Comparison of ENCODE assay signal across 8 mouse cellular contexts in genomic region chr11:119942727-119943427, GRCm38 (mm10). TPM values are rescaled to one million over a fixed set of nuclear protein-coding genes. Genes with fewer than 3 reads are reported as not detected.
DNase-seq lines count a peak whose midpoint lies in the region; ATAC-seq lines count a peak whose summit lies in the region.

TSS of gene Baiap2 (plus strand) at chr11:119942763.

- H3K4me1 ChIP-seq in hindbrain, embryonic 15.5 days (replicated peaks): peaks cover 55% of the 10 kb centered on the region

- ATAC-seq in hindbrain, embryonic 15.5 days (ENCODE audit: low FRiP score, low read depth): peak; percentile 96

- H3K36me3 ChIP-seq in hindbrain, embryonic 15.5 days: no peaks in the 10 kb centered on the region

- WGBS in hindbrain, embryonic 15.5 days: under 1% methylated on average over 70 of the region's 79 CpGs

- H3K27me3 ChIP-seq in hindbrain, embryonic 15.5 days: peaks cover 6% of the 10 kb centered on the region; the same call in 1 of the 2 replicates

- H3K4me2 ChIP-seq in hindbrain, embryonic 15.5 days: peak within 1 kb of the TSS; percentile 83

- peak within 1 kb of the TSS; percentile 60 for H3K9ac ChIP-seq in hindbrain, embryonic 15.5 days

- no peaks in the 10 kb centered on the region for H3K9me3 ChIP-seq in hindbrain, embryonic 15.5 days

- peak within 1 kb of the TSS; percentile 78 for H3K4me3 ChIP-seq in hindbrain, embryonic 15.5 days

- peak within 1 kb of the TSS; percentile 83 for H3K27ac ChIP-seq in hindbrain, embryonic 15.5 days (replicated peaks)

- DNase-seq in R1 (ENCODE audit: low read depth, low spot score): peak; percentile 98
- DNase-seq in cerebellum, postnatal 25 days: peak; percentile 99 to 100
- peak; percentile 95 to 96 for DNase-seq in frontal cortex, postnatal 36 days (ENCODE audit: low spot score in 2 of 2)
- peak; percentile 92 for DNase-seq in left cerebral cortex, adult 11 months (ENCODE audit: low spot score)
- DNase-seq in lung, postnatal 4 days: peak; percentile 99
- DNase-seq in retina, postnatal 7 days (ENCODE audit: low read depth, low spot score): peak; percentile 98
- DNase-seq in urinary bladder, adult 2 months (ENCODE audit: low spot score): peak; percentile 98

RNA-seq across cellular contexts. Expression of gene Baiap2, which starts in this region (rescaled TPM):
- polyA plus RNA-seq in hindbrain, embryonic 15.5 days (2015; fragmentation: Nextera tagmentation; extraction: Ambion mirVana): 16.8 and 20.1 TPM in 2 replicates
- 35.1 and 39.0 TPM in 2 replicates for polyA plus RNA-seq in urinary bladder, adult 2 months (2012; rRNA removed)

Comparison
In these comparisons a context has a peak if more than half of its experiments do, and no peak if none do; other contexts are left out.
1. Peak in every context shown above with its lines: DNase-seq, ATAC-seq, H3K4me3 ChIP-seq and H3K27ac ChIP-seq.